Mouse (Mus musculus) erythroblast, embryonic 14.5 days (primary cell): ENCODE results near the gene Exoc4.

Experiments used
- GATA1 ChIP-seq: IDR thresholded peaks from 2 replicates; pipeline ENCODE4 v1.6.1; 2012; ENCODE audit warnings: low read length, inconsistent platforms, mixed read lengths
- TAL1 ChIP-seq: IDR thresholded peaks from 3 replicates; pipeline ENCODE4 v1.6.1; 2012; ENCODE audit warnings: low read length, inconsistent platforms, mixed read lengths

DNA sequence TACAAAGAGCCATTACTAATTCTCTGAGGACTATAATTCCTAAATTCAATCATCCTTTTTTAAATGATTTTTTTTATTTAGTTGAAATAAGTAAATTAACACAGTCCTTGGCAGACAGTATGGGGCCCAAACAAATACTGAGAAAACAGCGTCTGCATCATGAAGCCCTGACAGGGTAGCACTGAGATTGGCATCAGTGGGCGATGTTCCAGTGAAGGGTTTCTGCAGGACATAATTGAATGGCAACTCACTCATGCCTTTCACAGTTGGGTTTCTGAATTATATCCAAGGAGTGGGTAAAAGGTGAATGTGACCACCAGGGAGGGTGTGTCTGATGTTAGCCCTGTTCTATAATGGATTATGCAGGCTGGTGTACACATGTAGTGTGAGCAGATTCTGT is 674.7 kb downstream of the Exoc4 start:
- TF ChIP-seq TAL1 (no peak), GATA1 (no peak)
